ENCODE assay signal across 18 mouse cellular contexts in genomic region chr2:172148736-172149135, GRCm38 (mm10).
A peak's percentile ranks its signal among the peaks of the same experiment; 100 is the strongest.
DNase-seq lines count a peak whose midpoint lies in the region; TF ChIP-seq lines count a peak whose summit lies in the region.
"Had no signal": no experiment of that assay in that cellular context is flagged by ENCODE, and none has a peak within 500 bp of the region (broad histone marks: within the 10 kb centered on the region; RNA-seq: fewer than 3 reads in every experiment).

No protein-coding gene starts in this region.

- no peak for DNase-seq in left cerebral cortex, adult 2 months (ENCODE audit: extremely low spot score in 1 of 2, low spot score in 2 of 2)
- no peak for DNase-seq in left cerebral cortex, postnatal 36 days (ENCODE audit: low spot score in 2 of 2)
- peak; percentile 36 for DNase-seq in testis, postnatal 14 days (ENCODE audit: low spot score)
- no peak for DNase-seq in testis, postnatal 10 days (ENCODE audit: low spot score)
- no peak for DNase-seq in spleen, adult 12 weeks (ENCODE audit: low spot score)
- DNase-seq: adrenal gland, adult 2 months; adrenal gland, postnatal 10 days; adrenal gland, postnatal 25 days; cerebellum, adult 11-12 months; cerebellum, adult 2 months; cerebellum, adult 9-10 months; cerebellum, postnatal 10 days; cerebellum, postnatal 25 days; forebrain, postnatal 0 days had no signal

- intact Hi-C loops in left cerebral cortex, adult 2 months (cut with DNase I): no loop called here
- intact Hi-C loops in left cerebral cortex, postnatal 36 days (cut with DNase I): no loop called here

- H3K4me3 ChIP-seq in left cerebral cortex, adult 2 months: no peak overlapping the region
- H3K4me3 ChIP-seq: embryonic facial prominence, embryonic 10.5 days; embryonic facial prominence, embryonic 12.5 days; forebrain, embryonic 13.5 days; forebrain, embryonic 15.5 days had no signal

- TF ChIP-seq CTCF in left cerebral cortex, adult 2 months (IDR thresholded peaks at IDR 0.05): no peak

- H3K27ac ChIP-seq in left cerebral cortex, adult 2 months: peak overlapping the region; percentile 40; the same call in 1 of the 2 replicates
- H3K27ac ChIP-seq: embryonic facial prominence, embryonic 10.5 days; embryonic facial prominence, embryonic 12.5 days; forebrain, embryonic 13.5 days; forebrain, embryonic 15.5 days had no signal
